Mouse (Mus musculus) spleen, postnatal 36 days (tissue): ENCODE results near the gene Mib2.
"Not testable (repeated sequence)": the region's sequence is repeated elsewhere in the genome, so short reads cannot be mapped to it uniquely, and the experiment has no call there.

Experiments
- DNase-seq, 2 experiments: peaks; one replicate each; pipeline ENCODE4 v3.0.0; 2022; ENCODE audit warnings: low spot score in 2 of 2, mixed read lengths in 1 of 2

Gene Mib2

DNA sequence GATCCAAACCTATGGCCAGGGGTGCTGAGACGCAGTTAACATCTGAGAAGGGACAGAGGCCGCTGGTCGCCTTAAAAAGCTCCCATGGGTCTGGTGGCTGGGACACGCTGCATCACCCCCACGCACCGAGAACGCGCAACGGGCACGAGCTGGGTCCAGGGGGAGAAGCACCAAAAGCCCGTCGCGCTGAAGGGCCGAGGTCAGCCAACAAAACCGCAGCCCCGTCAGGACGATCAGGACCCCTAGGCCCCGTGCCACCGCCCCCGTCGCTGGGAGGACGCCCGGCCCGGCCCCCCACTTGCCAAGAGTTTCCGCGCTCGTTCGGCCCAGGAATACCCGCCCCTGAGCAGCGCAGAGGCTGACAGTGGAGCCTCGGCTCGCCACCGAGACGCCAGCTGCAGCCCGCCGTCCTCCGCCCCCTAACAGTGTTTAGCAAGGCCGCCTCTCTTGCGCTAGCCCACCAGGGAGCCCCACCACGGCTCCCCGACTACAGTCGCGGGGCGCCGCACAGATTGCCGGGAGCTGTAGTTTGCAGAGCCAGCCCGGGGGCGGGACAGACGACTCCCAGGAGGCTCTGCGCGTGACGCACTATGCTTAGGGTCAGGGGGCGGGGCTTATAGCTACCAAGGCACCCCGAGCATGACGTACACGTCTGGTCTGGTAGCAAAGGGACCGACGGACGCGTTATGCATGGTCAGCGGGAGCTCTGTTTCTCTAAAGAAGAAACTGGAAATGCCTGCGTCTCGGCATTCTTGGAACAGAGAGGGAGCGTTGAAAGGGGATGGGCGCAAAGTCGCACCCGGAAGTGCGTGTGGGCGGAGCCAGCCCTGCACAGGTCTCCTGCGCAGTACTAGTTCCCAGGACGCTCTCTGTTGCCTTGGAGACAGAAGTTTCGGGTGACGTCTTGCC lies at the start of gene Mib2:
Gene Mib2 (minus strand): TSS at position 510 of the 909 bp plus-strand sequence.
- peak; percentile 94 to 95 for DNase-seq

DNA sequence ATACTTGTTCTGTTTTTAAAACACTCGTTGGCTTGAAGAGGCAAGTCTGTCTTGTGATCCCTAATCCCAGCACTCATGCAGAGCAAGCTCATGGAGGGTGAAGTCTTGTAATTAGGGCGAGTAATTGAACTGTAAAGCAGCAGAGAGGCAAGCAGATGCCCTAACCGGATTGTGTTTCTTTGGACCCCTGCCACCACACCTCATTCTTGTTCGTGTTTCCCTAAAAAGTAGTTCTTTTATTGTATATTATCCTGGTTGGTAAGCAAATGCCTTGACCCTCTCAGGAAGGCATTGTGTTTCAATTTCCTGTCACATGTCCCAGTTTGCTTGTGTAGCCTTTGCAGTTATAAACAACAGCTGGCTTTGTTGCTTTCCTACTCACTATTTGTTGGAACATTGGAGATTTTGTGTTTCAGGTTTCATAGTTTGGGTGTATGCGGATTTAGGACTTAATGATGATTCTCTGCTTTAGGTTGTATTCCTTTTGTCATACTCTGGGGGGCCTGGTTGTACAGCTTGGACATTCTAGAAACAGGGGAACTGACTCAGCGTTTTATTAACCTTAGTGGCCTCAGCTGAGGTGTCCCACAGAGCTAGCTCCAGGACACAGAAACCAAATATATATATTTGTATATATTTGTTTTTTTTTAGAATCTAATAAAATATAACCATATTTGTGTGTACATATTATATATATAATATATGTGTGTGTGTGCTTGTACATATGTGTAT lies 41.7 kb upstream of the Mib2 start:
- no peak for DNase-seq

DNA sequence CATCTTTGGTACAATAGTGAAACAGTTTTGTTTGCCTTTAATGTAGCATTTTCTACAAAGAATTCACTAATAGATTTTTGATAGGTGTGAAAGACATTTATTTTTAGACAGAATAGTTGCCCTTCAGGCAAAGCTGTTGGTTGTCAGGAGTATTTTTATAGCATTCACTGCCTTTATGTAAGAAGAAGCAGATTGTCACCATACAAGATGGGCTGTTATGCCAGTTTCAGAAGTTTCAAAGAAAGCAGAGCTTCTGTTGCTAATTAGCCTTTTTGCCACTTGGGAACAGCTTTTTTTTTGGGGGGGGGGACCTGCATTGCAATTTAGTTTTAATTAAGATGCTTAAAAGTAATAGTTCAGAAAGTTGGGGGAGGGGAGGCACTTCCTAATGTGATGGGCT lies 40.0 kb upstream of the Mib2 start:
- DNase-seq: no peak

DNA sequence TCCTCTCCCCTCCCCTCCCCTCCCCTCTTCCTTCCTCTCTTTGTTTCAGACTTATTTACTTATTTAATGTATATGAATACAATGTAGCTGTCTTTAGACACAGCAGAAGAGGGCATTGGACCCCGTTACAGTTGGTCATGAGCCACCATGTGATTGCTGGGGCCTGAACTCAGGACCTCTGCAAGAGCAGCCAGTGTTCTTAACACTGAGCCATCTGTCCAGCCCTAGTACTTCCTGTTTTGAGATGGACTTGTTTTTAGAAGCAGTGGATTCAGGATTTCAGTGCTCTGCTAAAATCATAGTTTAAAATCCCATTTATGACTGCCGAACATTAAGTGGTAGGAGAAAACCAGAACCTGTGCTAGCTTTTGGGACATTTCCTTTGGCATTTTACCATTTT lies 39.6 kb upstream of the Mib2 start:
- DNase-seq: no peak

DNA sequence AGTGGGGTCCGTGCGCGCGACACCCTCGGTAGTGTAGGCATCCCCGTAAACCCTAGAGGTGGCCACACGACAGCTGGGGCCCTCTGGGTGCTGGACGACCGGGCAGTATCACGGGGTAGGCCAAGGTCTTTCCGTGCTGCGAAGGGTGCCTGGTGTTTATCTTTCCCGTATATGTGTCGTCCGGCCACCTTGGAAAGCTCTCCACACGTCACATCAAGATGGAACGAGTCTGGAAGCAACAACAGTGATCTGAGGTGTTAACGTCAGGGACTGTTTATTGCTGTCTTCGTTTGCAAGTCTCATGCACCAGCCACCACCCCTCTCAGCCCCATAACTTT lies 36.6 kb upstream of the Mib2 start:
- DNase-seq: no peak

DNA sequence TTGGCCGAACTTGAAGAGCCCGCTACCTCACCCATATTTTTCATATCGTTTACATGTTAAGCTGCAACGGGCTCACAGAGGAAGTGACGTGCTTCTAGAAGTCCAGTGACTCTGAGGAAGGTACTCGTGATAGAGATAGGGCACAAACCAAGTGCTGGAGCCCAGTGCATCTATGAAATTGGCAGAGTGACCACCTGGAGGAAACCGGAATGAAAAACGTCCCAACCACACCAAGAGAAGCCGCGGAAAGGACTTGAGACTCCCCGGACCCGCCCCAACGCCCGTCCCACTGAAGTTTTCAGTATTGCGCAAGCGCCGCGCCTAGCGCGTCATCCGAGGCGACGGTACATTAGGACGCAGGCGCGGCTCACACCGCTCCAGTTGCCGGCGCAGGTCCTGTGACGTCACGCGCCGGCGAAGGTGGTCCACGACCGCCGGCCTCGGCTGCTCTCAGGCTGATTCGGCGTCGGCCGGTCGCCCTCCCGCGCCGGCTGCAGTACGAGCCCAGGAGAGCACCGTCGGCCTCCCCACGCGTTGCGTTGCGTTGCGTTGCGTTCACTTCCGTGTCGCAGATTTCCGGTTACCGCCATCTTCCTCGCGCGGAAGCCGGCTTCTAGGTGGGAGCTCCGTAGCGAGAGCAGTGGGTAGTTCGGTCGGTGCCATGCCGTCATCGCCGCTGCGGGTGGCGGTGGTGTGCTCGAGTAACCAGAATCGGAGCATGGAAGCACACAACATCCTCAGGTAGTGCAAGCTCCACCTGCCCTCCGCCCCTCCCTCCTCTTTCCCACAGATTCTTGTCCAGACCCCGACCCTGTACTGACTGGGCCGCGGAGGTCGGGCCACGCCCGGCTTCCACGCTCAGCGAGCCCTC lies 36.0 kb upstream of the Mib2 start, which contains the start of gene Ssu72:
Gene Ssu72 (plus strand): TSS at position 80 of the 871 bp plus-strand sequence.
- DNase-seq: peak; percentile 88 to 92

DNA sequence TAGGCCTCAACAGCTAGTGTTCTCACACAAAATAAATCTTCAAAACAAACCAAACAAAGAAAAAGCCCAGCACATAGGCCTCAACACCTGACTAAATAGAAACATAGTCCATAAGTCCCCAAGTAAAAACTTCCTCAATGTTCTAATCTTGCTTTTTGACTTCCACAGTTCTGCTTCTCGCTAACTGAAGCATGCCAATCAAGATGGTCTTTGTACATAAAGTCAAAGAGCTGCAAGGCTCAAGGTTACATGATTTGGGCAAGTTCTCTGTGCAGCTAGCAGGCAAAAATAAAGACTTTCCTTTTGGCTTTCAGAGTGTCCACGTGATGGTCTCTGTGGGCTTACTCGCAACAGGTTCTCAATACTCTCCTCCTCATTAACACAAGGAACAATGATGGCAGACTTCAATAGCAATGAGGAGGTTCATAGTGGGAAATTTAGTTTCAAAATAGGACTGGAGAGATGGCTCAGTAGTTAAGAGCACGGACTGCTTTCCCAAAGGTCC lies 34.5 kb upstream of the Mib2 start:
- DNase-seq: no peak

DNA sequence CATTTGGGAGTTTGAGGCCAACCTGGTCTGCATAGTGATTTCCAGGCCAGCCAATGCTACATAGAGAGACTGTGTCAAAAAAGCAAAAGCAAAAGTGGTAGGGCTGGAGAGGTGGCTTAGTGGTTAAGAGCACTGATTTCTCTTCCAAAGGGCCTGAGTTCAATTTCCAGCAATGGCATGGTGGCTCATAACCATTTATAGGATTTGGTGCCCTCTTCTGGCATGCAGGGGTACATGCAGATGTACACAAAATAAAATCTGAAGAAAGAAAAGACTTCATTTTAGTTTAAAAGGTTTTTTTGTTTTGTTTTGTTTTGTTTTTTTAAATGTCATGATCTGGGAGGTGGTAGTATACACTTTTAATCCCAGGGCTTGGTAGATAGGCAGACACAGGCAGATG lies 31.4 kb upstream of the Mib2 start:
- no peak for DNase-seq

DNA sequence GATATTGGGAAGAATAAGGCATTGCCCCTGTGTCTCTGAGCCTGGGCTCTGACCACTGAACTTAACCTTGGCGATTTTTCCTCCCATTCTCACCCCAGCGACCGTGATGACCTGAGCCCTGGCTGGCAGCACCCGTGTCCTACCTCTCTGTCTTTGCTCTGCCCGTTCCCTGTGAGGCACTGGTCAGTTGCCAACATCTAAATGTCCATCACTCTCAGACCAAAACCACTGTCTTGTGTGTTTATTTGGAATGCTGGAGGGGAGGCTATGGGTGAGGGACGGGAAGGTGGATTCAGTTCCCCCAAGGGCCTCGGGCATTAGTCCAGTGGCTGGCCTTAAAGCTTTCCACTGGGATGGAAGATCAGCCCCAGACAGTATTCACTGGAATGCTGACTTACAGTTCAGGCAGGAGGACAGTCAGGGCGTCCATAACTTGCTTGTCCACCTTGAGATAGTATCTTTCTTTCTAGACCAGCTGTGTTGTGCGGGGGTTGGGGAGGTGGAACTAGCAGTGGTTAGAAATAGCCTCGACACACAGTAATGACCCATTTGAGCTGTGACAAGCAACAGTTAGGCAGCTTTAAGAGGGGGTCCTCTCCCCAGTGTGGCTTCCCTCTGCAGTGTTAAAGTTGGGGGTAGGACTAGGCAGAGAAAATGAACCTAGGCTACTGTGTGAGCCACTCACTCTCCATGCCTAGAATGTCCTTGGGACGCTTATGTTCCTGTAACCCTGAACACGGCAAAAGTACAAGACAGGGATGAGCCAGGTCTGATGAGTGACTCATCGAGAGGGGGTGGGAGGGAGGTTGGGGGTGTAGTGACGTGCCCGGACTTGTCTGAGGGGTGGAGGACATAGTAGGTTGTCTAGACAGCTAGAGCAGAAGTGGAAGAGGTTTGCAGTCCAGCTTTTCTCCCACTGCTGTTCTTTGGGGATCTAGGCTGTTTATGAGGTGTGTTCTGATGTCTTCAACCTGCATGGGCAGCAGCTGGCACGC lies 27.6 kb upstream of the Mib2 start:
- DNase-seq: no peak

DNA sequence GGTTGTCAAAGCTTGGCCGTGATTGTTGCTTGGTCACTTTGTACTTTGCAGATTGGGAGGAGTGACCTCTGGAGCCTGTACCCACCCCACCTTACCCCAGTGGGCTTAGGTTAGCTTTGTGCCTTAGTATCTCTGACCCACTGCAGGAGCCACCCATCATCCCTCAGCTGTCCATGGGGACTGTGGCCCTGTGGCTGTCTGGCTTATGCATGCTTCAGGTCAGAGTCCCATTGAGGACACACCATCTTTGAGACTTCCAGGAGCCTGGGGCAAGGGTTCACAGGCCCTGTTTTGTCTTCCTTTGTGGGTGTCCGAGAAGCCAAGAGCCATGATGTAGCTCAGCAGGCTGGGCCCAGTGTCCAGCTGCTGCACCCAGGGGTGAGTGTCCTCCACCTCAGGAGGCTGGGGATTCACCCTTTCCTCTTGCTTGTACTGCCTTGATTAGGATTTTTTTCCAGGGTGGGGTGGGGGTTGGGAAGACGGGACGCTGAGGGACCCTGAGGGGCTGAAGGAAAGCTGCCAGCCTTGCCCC lies 26.6 kb upstream of the Mib2 start:
- no peak for DNase-seq

DNA sequence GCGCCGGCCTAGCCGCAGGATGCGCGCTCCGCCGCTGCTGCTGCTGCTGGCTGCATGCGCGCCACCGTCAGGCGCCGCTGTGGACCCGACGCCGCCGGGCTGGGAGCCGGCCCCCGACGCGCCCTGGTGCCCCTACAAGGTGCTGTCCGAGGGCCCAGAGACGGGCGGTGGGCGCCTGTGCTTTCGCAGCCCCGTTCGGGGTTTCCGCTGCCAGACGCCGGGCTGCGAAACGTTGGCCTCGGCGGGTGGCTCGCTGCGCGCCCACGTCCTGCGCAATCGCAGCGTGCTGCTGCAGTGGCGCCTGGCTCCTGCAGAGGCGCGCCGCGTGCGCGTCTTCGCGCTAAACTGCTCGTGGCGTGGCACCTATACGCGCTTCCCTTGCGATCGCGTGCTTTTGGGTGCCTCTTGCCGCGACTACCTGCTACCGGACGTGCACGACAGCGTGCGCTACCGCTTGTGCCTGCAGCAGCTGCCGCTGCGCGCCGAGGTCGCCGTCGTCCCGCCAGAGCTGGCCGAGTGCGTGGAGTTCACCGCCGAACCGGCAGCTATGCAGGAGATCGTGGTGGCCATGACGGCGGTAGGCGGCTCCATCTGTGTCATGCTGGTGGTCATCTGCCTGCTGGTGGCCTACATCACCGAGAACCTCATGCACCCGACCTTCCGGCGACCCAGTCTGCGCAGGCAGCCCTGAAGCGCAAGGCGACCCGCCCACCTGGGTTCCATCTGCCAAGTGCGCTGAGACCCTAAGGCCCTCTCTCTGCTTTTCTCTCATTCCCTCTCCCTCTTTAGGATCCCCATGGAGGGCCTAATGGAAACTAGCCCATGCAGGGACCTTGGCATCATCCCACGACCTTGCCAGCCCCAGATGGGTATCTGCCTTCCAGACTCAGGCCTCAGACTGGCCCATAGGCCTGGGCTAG lies 25.7 kb upstream of the Mib2 start:
- DNase-seq: peak; percentile 43 to 63

DNA sequence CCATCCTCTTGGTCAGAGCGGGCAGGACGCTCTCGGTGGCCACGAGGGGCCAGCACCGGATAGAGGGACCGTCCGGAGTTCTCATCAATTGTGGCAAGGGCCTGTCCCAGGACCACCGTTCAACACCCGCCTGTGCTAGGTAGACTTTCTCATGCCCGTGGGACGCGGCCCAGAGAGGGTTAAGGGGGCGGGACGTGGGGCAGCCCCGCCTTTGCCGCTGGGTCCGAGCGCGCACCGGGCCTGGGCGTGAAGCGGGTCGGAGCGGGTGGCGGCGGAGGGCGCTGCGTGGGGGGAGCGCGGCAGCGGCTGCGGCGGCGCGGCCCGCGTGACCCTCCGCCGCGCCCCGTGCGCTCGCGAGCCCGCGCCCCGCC lies 25.1 kb upstream of the Mib2 start, which contains the start of gene Fndc10:
Gene Fndc10 (plus strand): TSS at position 232 of the 371 bp plus-strand sequence.
- DNase-seq: peak; percentile 41 to 49

DNA sequence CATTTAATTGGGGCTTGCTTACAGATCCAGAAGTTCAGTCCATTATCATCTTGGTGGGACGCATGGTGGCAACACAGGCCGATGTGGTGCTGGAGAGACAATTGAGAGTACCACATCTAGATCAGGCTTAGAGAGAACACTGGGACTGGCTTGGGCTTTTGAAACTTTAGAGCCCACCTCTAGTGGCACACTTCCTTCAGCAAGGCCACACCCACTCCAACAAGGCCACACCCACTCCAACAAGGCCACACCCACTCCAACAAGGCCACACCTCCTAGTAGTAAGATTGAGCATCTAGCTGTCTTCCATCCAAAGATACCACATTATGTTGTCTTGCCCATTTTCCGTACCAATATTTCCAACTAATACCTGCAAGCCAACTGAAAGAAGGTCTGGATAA lies 23.4 kb upstream of the Mib2 start:
- DNase-seq: no peak

DNA sequence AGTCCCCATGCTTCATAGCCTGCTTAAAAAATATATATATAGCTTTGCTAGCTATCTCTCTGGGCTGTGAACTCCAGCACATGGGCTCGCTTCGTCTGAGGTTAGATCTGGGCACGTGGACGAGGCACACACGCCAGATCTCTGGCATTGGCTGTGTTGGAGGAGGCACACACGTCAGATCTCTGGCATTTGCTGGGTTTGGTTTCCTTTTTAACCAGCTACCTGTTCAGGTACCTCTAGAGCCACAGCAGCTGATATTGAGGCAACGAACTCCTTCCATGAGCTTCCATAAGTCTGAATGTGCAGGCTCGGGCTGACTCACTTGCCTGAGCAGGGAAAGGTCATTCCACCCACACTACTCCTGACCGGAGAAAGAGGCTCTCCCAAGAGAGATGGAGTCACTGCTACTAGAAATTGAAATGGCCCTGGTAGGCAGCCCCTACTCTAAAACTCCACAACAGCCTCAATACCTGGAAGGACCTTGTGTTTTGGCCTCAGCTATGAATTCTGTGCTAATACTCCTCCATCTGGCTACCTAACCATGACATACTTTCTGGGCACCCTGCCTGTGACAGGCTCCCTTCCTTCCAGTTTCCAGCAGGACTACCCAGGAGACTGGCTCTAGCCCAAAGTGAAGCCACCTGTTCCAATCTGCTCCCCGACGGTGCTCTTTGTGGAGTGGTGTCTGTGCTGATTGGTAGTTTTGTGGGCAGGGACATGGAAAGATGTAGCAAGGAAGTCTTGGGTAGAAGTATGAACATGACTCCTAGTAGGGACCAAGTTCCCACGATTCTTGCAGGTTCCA lies 21.8 kb upstream of the Mib2 start:
- no peak for DNase-seq

DNA sequence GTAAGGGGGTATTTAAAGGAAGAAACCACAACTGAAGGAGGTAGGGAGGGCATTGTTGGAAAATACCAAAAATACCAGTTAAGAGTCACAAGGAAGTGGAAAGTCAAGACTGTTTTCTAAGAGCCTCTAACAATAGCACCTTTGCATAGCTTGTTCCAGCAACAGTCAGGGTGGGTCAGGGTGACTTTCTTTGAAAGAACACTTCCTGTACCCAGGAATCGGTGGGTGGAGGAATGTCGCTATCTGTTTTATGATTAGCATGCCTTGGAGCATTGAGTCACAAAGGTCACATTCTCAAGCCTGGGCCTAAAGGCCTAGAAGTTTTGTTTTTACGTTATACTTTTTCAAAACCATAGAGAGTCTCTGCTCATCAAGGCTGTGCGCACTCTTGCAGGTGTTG lies 18.8 kb upstream of the Mib2 start:
- not testable (repeated sequence) for DNase-seq

DNA sequence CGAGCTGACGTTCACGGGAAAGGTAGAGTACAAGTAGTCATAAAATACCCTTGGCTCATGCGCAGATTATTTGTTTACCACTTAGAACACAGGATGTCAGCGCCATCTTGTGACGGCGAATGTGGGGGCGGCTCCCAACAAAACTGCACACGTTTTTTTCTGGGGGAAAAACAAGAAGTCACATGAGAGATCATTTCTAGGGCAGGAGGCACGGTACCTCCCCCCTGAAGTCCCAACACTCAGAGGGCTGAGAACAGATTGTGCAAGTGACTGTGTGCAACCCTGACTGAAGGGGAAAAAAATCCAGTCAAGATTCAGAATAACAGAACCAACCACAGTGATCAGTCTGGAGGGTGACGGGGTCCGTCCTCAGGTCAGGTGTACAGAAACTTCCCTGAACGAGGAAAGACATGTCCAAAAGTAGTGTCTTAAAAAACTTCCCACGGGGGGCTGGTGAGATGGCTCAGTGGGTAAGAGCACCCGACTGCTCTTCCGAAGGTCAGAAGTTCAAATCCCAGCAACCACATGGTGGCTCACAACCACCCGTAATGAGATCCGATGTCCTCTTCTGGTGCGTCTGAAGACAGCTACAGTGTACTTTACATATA lies 14.8 kb upstream of the Mib2 start:
- DNase-seq: not testable (repeated sequence)

DNA sequence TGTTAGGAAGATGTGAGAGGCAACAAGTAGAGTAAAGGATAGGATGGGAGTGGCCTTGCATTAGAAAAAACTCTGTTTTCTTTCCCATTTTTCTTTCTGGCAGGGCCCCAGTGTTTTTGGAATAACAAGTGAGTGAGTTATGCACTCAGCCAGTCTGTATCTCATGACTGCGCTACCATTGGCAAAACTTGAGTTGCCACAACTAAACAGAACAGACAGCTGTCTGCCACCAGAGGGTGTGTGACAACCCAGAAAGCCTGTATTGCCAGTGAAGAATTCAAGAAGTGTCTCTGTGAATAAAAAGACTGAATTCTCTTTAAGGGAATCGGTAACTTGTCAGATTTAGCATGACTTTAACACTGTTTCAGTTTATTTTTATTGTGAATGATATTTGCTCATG lies 7.0 kb upstream of the Mib2 start:
- no peak for DNase-seq

DNA sequence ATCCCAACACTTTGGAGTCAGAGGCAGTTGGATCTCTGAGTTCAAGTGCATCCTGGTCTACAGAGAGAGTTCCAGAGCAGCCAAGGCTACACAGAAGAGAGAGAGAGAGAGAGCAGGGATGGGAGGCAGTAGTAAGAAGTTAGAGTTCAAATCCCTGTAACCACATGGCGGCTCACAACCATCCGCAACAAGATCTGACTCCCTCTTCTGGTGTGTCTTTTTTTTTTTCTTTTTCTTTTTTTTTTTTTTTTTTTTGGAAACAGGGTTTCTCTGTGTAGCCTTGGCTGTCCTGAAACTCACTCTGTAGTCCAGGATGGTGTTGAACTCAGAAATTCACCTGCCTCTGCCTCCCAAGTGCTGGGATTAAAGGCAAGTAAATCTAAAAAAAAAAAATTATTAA lies 3.1 kb upstream of the Mib2 start:
- no peak for DNase-seq
